Mouse (Mus musculus) thymus, adult 2 months (tissue): ENCODE data around the gene Tarm1.

Experiments
- CTCF ChIP-seq: fragments of 200-500 bp; IDR thresholded peaks from 2 replicates; pipeline ENCODE4 v1.5.1; 2012; ENCODE audit warnings: mild to moderate bottlenecking, control low read depth, low read length, moderate library complexity, borderline replicate concordance; ENCODE audit not compliant: control insufficient read depth, poor library complexity, insufficient read depth; ENCODE audit errors: extremely low read depth
- POLR2A ChIP-seq: fragments of 200-500 bp; IDR thresholded peaks from 2 replicates; pipeline ENCODE4 v1.6.1; 2012; ENCODE audit warnings: mild to moderate bottlenecking, low read length, control low read depth, moderate library complexity; ENCODE audit not compliant: control insufficient read depth, poor library complexity, insufficient read depth; ENCODE audit errors: extremely low read depth

- TF ChIP-seq POLR2A (no peak), CTCF (no peak)
Observed at GRCm38 (mm10) chr7:3457841-3458217, 44.6 kb downstream of the Tarm1 start.
